Mouse (Mus musculus): ENCODE measurements around the gene AI987944.

AI987944 gene

GRCm38 (mm10) chr7:41393048-41393971 is at the start of gene AI987944:
AI987944 (minus strand) TSS chr7:41393379.
- peak; percentile 83 for DNase-seq (ENCODE audit: low spot score)

- no peak for DNase-seq (ENCODE audit: low spot score)
Observed at GRCm38 (mm10) chr7:41394130-41394529, 951 bp upstream of the AI987944 start.
